Mouse (Mus musculus) lung, adult 2 months (tissue): ENCODE measurements around the gene Blnk.

Source experiments
- CTCF ChIP-seq: fragments of 200-500 bp; IDR thresholded peaks from 2 replicates; pipeline ENCODE4 v1.5.1; 2011; ENCODE audit warnings: mild to moderate bottlenecking, low read length, control low read depth; ENCODE audit not compliant: insufficient read depth
- POLR2A ChIP-seq: fragments of 200-500 bp; IDR thresholded peaks from 2 replicates; pipeline ENCODE4 v1.6.1; 2011; ENCODE audit warnings: low read depth, mild to moderate bottlenecking, control low read depth, low read length, borderline replicate concordance; ENCODE audit errors: extremely low read depth

- no peak for TF ChIP-seq POLR2A
- no peak for TF ChIP-seq CTCF
Measured at GRCm38 (mm10) chr19:40984536-40984935, 9.8 kb downstream of the Blnk start.
